Mouse (Mus musculus): ENCODE results near the gene Sbno2.

Gene Sbno2

DNA sequence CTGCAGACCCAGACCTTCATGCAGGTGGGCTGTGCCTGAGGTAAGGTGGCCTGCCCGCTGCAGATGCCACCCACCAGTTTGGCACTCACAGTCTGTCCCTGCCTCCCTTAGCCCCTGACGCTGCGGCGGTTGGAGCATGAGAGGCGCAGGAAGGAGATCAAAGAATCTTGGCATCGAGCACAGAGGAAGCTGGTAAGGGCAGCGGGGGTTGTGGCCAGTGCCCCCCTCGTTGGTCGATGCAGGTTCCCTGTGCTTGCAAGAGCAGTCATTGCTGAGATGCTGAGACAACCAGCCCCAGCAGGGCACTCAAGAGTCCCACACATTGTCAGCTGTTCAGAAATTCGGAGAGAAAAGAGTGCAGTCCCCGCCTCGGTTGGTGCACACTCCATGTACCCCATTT is 83.2 kb downstream of the Sbno2 start:
- in situ Hi-C loops (cut with MboI, MseI): loop anchor here in 1 of 2 experiments (5.0 kb wide), 1 partner anchor 660 kb away; no protein-coding TSS in a partner anchor

DNA sequence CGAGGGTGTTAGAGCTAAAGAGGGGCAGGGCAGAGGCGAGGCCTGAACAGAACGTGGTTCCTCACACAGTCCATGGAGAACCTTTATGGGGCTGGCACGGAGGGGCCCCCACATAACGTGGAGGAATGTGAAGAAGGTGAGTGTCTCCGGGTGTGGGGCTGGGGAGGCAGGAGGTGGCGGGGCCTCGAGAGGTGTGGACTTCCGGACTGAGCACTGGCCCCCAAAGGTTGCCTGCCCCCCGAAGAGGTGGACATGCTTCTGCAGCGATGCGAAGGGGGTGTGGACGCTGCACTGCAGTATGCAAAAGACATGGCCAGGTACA is 84.1 kb downstream of the Sbno2 start:
- in situ Hi-C loops (cut with MboI, MseI): loop anchor here in 1 of 2 experiments (5.0 kb wide), 1 partner anchor 661 kb away; no protein-coding TSS in a partner anchor

DNA sequence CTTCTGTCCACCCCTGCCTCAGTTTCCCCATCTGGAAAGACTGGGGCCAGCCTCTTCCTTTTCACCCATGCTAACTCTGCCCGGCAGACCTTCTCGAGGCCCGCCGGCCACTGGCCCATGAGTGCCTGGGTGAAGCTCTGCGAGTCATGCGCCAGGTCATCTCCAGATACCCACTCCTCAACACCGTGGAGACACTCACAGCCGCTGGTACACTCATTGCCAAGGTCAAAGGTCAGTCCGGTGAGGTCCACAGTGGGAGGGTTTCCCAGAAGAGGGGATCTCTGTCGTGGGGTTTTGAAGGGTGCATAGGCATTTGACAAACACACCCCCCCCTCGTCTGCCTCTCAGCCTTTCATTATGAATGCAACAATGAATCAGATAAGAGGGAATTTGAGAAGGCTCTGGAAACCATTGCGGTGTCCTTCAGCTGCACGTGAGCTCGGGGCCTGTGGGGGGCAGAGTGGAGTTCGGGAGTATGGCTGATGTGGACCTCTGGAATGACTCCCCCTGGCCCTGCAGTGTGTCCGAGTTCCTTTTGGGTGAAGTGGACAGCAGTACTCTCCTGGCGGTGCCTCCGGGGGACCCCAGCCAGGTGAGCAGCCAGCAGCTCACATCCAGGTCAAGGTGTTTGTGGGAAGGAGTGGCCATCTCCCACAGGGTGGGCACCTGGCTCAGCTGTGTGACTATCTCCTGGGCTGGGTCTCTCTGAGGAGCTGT is 84.6 kb downstream of the Sbno2 start:
- in situ Hi-C loops (cut with MboI, MseI): loop anchor here in 1 of 2 experiments (5.0 kb wide), 1 partner anchor 662 kb away; no protein-coding TSS in a partner anchor

DNA sequence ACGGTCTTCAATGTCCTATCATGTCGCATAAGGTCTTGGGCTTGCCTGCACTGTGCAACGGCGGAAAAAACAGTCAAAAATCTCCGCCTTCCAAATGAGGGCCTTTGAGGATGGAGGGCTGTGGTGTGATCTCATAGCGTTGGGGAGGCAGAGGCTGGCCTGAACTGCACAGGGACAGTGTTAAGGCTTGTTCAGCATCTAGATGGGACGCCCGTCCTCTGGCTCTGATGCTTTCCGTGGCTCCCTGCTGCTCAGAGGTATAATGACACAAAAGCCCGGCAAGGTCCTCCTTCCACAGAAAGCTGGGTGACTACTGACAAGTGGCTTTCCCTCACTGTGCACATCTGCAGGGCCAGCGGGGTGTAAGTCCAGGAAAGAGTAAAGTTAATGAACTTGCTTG is 85.2 kb downstream of the Sbno2 start:
- in situ Hi-C loops (cut with MboI, MseI): loop anchor here in 1 of 2 experiments (5.0 kb wide), 1 partner anchor 662 kb away; no protein-coding TSS in a partner anchor

DNA sequence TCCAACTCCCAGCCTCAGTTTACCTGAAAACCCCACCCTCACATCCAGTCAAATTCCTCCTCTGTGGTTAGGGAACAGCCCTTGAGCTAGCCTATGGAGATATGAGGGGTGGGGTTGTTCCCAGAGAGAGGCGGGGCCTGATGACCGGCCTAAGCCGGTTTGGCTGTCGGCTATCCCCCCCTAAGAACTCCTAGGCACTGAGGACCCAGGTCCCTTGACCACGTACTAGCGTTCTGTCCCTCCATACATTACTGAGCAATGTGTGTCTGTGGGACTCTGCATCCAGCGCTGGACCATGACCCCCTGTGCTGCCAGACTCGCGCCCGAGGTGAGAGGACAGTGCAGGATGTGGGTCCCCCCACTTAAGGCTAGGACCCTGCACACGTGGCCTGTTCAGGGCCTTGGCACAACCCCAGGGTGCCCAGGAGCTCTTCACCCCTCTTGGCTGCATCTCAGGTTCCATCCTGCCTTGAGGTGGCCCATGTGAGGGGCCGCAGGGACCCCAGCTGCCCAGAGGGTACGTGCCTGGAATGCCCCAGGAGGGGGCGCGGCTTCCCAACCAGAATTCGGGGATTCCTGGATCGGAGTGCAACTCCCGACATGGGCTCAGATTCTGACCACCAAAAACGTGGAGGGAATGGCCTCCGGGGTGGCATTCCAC is 85.8 kb downstream of the Sbno2 start:
- in situ Hi-C loops (cut with MboI, MseI): loop anchor here in 1 of 2 experiments (5.0 kb wide), 1 partner anchor 663 kb away; no protein-coding TSS in a partner anchor

DNA sequence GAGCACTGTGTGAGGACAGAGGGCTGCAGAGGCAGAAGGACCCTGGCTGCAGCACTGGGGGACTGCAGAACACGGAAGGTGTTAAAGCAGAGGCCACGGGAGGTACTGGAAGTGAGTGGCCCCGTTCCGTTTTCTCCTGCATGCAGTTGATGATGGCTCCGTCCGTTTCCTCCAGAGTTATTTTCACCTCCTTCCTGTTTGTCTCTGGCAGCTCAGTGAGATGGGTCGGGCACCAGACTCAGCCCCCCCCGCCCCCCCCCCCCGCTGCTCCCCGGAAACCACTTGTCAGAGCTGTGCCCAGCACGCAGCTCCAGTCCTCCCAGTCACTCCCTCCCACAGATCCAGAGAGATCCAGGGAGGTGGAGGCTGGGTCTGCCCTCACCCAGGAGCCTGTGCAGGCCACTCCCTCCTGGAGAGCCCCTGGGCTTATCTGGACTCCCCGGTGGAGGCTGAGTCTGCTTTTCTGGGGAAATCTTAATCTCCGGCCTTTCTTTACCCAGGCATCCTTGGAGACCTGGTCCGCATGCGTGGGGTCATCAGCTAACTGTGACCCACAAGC is 86.6 kb downstream of the Sbno2 start:
- in situ Hi-C loops (cut with MboI, MseI): no loop called here

DNA sequence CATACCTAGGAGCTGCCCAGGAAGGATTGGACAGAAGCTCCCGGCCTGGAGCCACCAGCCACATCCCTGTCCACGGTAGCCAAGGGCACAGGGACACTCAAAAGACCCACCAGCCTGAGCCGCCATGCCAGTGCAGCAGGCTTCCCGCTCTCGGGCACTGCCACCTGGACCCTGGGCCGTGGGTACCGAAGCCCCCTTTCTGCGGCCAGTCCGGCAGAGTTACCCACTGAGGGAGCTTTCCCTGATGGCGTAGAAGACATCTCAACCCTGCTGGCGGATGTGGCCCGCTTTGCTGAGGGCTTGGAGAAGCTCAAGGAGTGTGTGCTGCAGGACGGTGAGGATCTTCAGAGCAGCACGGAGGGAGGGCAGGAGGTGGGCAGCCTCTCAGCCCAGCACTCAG is 87.6 kb downstream of the Sbno2 start:
- in situ Hi-C loops (cut with MboI, MseI): no loop called here

DNA sequence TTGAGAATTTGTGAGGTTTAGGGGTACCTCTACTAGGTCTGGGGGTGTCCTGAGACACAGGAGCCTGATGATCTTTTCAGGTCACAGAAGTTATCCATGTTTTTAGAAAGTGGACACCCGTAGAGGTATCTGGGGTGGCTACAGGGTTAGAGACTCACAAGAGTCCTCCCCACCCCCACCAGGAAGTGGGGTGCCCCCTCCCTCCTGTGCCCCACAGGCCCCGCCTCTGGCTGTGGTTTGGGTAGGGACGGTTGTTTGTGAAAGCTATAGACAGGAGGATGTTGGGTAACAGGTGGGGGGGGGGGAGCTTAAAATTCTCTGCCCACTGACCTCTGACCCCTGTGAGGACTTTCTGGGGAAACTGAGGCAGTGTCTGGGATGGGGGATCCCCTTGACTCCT is 88.0 kb downstream of the Sbno2 start:
- in situ Hi-C loops (cut with MboI, MseI): no loop called here

DNA sequence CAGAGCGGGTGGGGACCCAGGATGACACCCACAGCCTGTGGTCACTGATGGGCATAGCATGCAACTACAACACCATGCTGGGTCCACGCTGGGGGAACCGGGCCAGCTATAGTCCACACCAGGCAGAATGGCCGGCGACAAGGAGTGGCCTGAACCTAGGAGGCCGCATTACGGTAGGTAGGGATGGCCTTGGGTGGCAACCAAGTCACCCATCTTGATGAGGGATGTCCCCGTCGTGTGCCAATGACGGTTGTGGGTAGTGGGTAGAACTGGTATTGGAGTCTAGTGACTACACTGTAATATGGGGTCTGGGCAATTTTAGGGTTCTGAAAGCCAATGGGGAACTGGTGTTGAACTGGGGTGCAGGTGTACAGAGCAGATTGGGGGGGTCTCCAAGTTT is 88.4 kb downstream of the Sbno2 start:
- in situ Hi-C loops (cut with MboI, MseI): no loop called here

DNA sequence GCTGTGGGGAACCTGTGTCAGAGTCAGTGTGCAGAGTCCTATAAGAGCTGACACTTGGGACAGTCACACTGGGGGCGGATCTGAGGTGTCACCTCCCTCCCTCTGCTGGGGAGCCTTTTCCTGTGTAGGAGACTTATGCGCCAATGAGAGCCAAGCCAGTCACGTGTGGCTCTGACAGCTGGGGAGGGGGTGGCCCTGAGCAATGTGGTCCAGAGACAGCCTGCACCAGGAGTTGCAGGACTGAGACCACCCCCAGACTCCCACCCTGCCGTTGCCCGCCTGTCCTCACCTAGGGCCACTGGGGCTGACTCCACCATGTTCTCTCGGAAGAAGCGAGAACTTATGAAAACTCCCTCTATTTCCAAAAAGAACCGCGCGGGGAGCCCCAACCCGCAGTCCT is 88.9 kb downstream of the Sbno2 start, which contains the start of gene Arhgap45:
Gene Arhgap45, plus strand, starts transcription at position 143 of the 400 bp plus-strand sequence.
- in situ Hi-C loops (cut with MboI, MseI): no loop called here

DNA sequence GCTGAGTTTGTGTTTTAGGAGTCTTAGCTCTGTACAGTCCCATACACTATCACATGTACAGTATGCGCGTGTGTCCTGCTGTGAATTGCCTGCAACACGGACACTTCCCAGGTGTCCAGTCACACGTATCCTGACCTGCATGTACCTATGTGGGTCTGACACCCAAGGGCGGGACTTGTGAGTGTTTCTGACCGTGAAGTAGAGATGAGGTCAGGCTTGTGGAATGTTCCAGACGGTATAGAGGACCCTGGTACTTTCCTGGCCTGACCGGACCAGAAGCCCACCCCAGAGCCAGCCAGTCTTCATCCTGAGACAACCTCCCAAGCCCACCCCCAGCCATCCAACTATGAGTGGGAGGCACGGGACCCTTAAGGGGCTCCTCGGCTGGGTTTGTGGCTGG is 89.8 kb downstream of the Sbno2 start:
- in situ Hi-C loops (cut with MboI, MseI): no loop called here

DNA sequence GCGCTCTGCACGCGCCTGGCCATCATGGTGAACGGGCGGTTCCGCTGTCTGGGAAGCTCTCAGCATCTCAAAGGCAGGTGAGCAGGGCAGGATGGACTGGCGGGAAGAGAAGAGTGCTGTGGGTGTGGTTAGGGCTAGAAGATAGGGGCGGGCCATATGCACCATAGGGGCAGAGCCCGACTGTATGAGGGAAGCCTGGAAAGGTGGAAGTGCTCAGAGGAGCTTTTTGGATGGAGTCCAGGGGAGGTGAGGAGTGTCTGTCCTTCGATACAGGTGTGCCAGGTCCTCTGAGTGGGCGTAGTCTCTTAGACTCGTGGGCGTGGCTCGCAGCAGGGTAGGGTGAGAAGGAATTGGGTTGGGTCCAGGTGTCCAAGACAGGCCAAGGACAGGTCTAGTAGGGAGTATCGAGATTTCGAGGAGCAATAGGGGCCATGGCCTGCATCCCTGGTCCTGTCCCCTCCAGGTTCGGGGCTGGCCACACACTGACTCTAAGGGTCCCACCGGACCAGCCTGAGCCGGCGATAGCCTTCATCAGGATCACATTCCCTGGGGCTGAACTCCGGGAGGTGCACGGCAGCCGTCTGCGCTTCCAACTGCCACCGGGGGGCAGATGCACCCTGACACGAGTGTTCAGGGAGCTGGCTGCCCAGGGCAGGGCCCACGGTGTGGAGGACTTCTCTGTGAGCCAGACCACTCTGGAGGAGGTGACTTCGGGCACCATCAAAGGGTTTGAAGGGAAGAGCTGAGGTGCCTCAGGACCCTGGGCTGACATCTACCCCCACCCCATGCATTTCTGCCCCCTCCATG is 90.7 kb downstream of the Sbno2 start:
- in situ Hi-C loops (cut with MboI, MseI): no loop called here

DNA sequence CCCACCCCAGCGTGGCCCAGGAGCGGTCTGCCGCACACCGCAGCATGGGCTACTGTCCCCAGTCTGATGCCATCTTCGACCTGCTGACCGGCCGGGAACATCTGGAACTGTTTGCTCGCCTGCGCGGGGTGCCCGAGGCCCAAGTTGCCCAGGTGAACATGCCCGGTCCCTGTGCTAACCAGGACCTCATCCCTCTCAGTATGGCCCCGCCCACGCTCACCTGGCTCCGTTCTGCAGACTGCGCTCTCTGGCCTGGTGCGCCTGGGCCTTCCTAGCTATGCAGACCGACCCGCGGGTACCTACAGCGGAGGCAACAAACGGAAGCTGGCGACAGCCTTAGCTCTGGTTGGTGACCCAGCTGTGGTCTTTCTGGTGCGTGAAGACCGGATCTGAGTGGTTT is 91.8 kb downstream of the Sbno2 start:
- in situ Hi-C loops (cut with MboI, MseI): no loop called here

DNA sequence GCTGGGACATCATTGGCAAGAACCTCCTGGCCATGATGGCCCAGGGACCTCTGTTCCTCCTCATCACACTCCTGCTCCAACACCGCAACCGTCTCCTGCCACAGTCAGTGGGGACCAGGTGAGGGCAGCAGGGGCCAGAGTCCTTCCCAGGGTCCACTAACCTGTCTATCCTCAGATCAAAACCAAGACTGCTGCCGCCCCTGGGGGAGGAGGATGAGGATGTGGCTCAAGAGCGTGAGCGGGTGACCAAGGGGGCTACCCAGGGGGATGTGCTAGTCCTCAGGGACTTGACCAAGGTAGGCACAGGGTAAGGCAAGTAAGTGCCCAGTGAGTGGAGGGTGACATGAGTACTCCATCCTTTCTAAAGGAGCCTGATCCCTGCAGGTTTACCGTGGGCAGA is 93.6 kb downstream of the Sbno2 start:
- in situ Hi-C loops (cut with MboI, MseI): no loop called here
